Mouse (Mus musculus) limb, embryonic 14.5 days (tissue): ENCODE results near the gene Ankzf1. TPM values are rescaled to one million over a fixed set of nuclear protein-coding genes. Genes with fewer than 3 reads are reported as not detected.

Experiments used
- ATAC-seq: fragments of 200-750 bp; cut with Nextera tagmentation; 2 replicates; pipeline ENCODE4 v1.8.0; 2017; ENCODE audit warnings: low read depth, moderate number of reproducible peaks, moderate TSS enrichment; ENCODE audit not compliant: low FRiP score
- DNase-seq: peaks from one replicate; pipeline ENCODE4 v3.0.0-alpha.2; 2015; ENCODE audit warnings: low spot score
- H3K27ac ChIP-seq: fragments of 300-500 bp; sonication (generic); replicated peaks from 2 replicates; pipeline ENCODE4 v1.5.1; 2014; ENCODE audit warnings: low read depth, mild to moderate bottlenecking, low read length, moderate library complexity, mixed read lengths
- H3K27me3 ChIP-seq: fragments of 300-500 bp; sonication (generic); 2 replicates; pipeline ENCODE4 v1.6.1; 2014; ENCODE audit warnings: low read length, mixed read lengths; ENCODE audit not compliant: control insufficient read depth, insufficient read depth
- H3K36me3 ChIP-seq: fragments of 300-500 bp; sonication (generic); 2 replicates; pipeline ENCODE4 v1.6.1; 2014; ENCODE audit warnings: mild to moderate bottlenecking, low read length, moderate library complexity, mixed read lengths; ENCODE audit not compliant: control insufficient read depth, insufficient read depth
- H3K4me1 ChIP-seq: fragments of 300-500 bp; sonication (generic); 2 replicates; pipeline ENCODE4 v1.6.1; 2014; ENCODE audit warnings: antibody characterized with exemption, low read length, mixed read lengths; ENCODE audit not compliant: control insufficient read depth, insufficient read depth
- H3K4me2 ChIP-seq: fragments of 300-500 bp; sonication (generic); replicated peaks from 2 replicates; pipeline ENCODE4 v1.6.1; 2014; ENCODE audit warnings: low read depth, mild to moderate bottlenecking, low read length, moderate library complexity; ENCODE audit not compliant: severe bottlenecking
- H3K4me3 ChIP-seq: fragments of 300-500 bp; sonication (generic); replicated peaks from 2 replicates; pipeline ENCODE4 v1.5.1; 2014; ENCODE audit warnings: low read length
- H3K9ac ChIP-seq: fragments of 300-500 bp; sonication (generic); 2 replicates; pipeline ENCODE4 v1.6.1; 2014; ENCODE audit warnings: mild to moderate bottlenecking, low read depth, low read length, moderate library complexity; ENCODE audit not compliant: severe bottlenecking
- H3K9me3 ChIP-seq: fragments of 300-500 bp; sonication (generic); 2 replicates; pipeline ENCODE4 v1.6.1; 2016; ENCODE audit warnings: low read length; ENCODE audit not compliant: control insufficient read depth
- POLR2A ChIP-seq: fragments of 200-500 bp; IDR thresholded peaks from 2 replicates; pipeline ENCODE4 v1.8.0; 2012; ENCODE audit warnings: inconsistent platforms, mild to moderate bottlenecking, moderate library complexity, borderline replicate concordance; ENCODE audit not compliant: insufficient read depth, insufficient read length; ENCODE audit errors: extremely low read depth
- WGBS: fragments of 180-500 bp; shearing (Covaris S2); extraction: QIAGEN DNeasy Blood & Tissue Kit; methylation state at CpG from one replicate; pipeline ENCODE4 v1.1.7; 2014; 5-methylcytosine and 5-hydroxymethylcytosine counted together
- polyA plus RNA-seq, 2 experiments: library from polyadenylated mRNA; depleted of rRNA in 1 of 2; stranded (reverse) in 1 of 2; unstranded in 1 of 2; fragments of >200 nt; fragmentation: Nextera tagmentation in 1 of 2; extraction: Ambion mirVana in 1 of 2; gene quantifications; 2 replicates each; pipeline versions ENCODE4 v1.2.1 to v1.2.3; 2012 to 2014

The Ankzf1 gene
- polyA plus RNA-seq, 2 experiments = 19.2 to 34.1 TPM

DNA sequence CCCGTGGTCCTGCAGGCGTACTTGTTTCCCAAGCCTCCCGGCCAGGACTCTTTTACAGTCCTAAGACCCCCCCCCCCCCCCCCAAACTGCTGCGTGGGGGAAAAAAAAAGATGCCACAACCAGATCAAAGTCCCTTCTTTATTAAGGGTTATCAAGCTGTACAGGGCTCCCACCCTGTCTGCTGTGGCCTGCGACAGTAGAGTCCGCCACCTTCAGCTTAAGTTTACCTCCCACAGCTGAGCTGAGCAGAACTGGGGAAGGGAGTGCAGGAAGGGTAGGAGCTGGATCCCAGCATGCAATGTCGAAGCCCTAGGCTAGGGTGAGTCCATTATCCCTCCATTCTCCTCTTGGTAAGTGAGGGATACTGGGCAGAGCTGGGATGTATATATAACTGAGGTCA, 11.2 kb upstream of the Ankzf1 start:
- Histone ChIP-seq H3K36me3 (peaks cover 65% of the 10 kb centered on the region), H3K9me3 (no peaks in the 10 kb centered on the region), H3K27ac (no peak overlapping the region), H3K27me3 (no peaks in the 10 kb centered on the region), H3K4me2 (peak overlapping the region; percentile 98), H3K9ac (no peak overlapping the region), H3K4me3 (peak overlapping the region; percentile 59), H3K4me1 (peaks cover 7% of the 10 kb centered on the region)
- no peak for DNase-seq
- 25% methylated on average over 7 of the region's 7 CpGs for WGBS
- no peak for TF ChIP-seq POLR2A
- ATAC-seq = no peak

DNA sequence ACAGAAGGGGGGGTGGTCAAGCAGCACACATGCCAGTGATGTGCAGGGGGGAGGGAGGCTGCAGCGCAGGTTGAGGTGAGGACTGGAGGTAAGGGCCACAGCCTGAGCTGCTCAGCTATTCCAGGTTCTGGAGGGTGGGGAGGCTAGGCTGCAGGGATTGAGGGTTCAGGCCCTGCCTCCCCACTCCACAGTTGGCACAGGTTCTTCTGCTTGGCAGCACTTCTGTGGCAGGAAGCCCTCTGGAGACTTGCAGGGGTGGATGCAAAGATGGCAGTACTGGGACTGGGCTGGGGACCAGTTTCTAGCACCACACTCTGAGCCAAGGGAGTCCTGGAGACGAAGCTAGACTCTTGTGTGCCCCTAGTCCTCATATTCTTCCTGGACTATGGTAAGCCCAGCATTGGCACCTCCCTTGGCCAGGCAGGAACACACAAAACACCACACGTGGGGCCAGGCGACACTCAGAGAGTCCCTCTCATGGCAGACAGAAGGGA, 10.5 kb upstream of the Ankzf1 start:
- 85% methylated on average over 4 of the region's 4 CpGs for WGBS
- Histone ChIP-seq H3K9ac (no peak overlapping the region), H3K9me3 (no peaks in the 10 kb centered on the region), H3K4me1 (peaks cover 7% of the 10 kb centered on the region), H3K27me3 (no peaks in the 10 kb centered on the region), H3K4me3 (no peak overlapping the region), H3K4me2 (no peak overlapping the region), H3K36me3 (peaks cover 65% of the 10 kb centered on the region), H3K27ac (no peak overlapping the region)
- no peak for TF ChIP-seq POLR2A
- no peak for DNase-seq
- no peak for ATAC-seq

DNA sequence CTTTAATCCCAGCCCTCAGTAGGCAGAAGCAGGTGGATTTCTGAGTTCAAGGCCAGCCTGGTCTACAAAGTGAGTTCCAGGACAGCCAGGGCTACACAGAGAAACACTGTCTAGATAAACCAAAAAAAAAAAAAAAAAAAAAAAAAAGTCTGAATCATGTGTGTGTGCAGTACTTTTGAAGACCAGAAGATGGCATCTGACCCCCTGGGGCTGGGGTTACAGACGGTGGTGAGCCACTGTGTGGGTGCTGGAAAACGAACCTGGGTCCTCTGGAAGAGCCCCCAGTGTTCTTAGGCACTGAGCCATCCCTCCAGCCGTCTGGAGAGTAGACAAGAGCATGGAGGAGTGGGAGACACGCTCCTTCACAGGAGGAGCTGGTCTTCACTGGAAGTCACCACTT, 9.8 kb upstream of the Ankzf1 start:
- peaks cover 7% of the 10 kb centered on the region for H3K4me1 ChIP-seq
- ATAC-seq (no peak), DNase-seq (no peak)
- H3K9me3 ChIP-seq = no peaks in the 10 kb centered on the region
- no peak overlapping the region for H3K9ac ChIP-seq
- WGBS = 81% methylated on average over 4 of the region's 4 CpGs
- TF ChIP-seq POLR2A = no peak
- no peaks in the 10 kb centered on the region for H3K27me3 ChIP-seq
- no peak overlapping the region for H3K4me2 ChIP-seq
- no peak overlapping the region for H3K27ac ChIP-seq
- no peak overlapping the region for H3K4me3 ChIP-seq
- H3K36me3 ChIP-seq = peaks cover 66% of the 10 kb centered on the region

DNA sequence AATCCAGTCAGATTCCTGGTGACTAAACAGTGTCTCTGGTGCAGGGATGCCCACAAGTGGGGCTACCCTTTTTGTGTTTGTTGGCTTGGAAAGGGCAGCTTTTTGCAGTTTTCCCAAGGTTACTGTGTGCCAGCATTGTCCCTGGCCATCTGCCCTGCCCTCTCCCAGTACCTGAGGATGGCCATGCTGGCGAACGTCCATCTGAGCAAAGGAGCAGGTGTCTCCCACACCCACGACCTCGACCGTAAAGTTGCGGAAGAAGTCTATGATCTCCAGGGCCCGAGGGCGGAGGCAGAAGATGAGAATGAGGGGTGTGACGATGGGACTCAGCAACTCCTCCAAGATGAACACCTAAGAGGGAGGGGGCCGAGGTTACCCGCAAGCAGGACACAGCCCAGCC, 6.5 kb upstream of the Ankzf1 start:
- no peak overlapping the region for H3K27ac ChIP-seq
- H3K4me1 ChIP-seq = peaks cover 1% of the 10 kb centered on the region; the same call in 1 of the 2 replicates
- no peaks in the 10 kb centered on the region for H3K27me3 ChIP-seq
- no peak overlapping the region for H3K4me2 ChIP-seq
- WGBS = 87% methylated on average over 11 of the region's 11 CpGs
- no peaks in the 10 kb centered on the region for H3K9me3 ChIP-seq
- peaks cover 66% of the 10 kb centered on the region for H3K36me3 ChIP-seq
- no peak for TF ChIP-seq POLR2A
- H3K4me3 ChIP-seq = no peak overlapping the region
- no peak overlapping the region for H3K9ac ChIP-seq
- DNase-seq = no peak
- no peak for ATAC-seq

DNA sequence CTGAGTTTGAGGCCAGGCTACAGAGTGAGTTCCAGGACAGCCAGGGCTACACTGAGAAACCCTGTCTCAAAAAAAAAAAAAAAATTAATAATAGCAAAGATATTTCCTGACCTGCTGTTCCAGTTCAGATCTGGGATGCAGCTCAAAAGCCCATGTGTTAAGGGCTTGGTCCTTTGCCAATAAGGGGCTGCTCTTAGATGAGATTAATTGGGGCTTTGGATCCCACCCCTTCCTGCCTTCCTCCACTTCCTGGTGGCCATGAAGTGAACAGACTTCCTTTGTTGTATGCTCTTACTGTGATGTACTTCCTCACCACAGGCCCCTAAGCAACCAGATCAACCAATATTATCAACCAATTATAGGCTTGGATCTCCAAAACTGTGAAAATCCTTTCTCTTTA, 4.8 kb upstream of the Ankzf1 start:
- no peak for TF ChIP-seq POLR2A
- no peak for ATAC-seq
- no peak overlapping the region for H3K27ac ChIP-seq
- no peak for DNase-seq
- H3K4me2 ChIP-seq = no peak overlapping the region
- H3K4me3 ChIP-seq = no peak overlapping the region
- H3K36me3 ChIP-seq = peaks cover 61% of the 10 kb centered on the region
- no peaks in the 10 kb centered on the region for H3K27me3 ChIP-seq
- H3K4me1 ChIP-seq = peaks cover 10% of the 10 kb centered on the region
- no peaks in the 10 kb centered on the region for H3K9me3 ChIP-seq
- no peak overlapping the region for H3K9ac ChIP-seq
